Mouse (Mus musculus) forebrain, embryonic 16.5 days (tissue): ENCODE data around the gene Stx8. TPM values are rescaled to one million over a fixed set of nuclear protein-coding genes. Genes with fewer than 3 reads are reported as not detected.

Experiments
- ATAC-seq: fragments of 200-750 bp; cut with Nextera tagmentation; 2 replicates; pipeline ENCODE4 v1.8.0; 2017; ENCODE audit warnings: mild to moderate bottlenecking, moderate library complexity
- H3K27ac ChIP-seq: fragments of 300-500 bp; sonication (generic); 2 replicates; pipeline ENCODE4 v1.5.1; 2014; ENCODE audit warnings: low read length, control low read depth
- H3K27me3 ChIP-seq: fragments of 300-500 bp; sonication (generic); replicated peaks from 2 replicates; pipeline ENCODE4 v1.6.1; 2014; ENCODE audit warnings: low read length; ENCODE audit not compliant: control insufficient read depth, insufficient read depth
- H3K36me3 ChIP-seq: fragments of 300-500 bp; sonication (generic); 2 replicates; pipeline ENCODE4 v1.6.1; 2014; ENCODE audit not compliant: control insufficient read depth, insufficient read depth
- H3K4me1 ChIP-seq: fragments of 300-500 bp; sonication (generic); replicated peaks from 2 replicates; pipeline ENCODE4 v1.6.1; 2014; ENCODE audit warnings: low read length; ENCODE audit not compliant: control insufficient read depth, insufficient read depth
- H3K4me2 ChIP-seq: fragments of 300-500 bp; sonication (generic); 2 replicates; pipeline ENCODE4 v1.6.1; 2014; ENCODE audit warnings: mild to moderate bottlenecking, low read length, control low read depth
- H3K4me3 ChIP-seq: fragments of 300-500 bp; sonication (generic); replicated peaks from 2 replicates; pipeline ENCODE4 v1.5.1; 2014; ENCODE audit warnings: mild to moderate bottlenecking, low read length, control low read depth
- H3K9ac ChIP-seq: fragments of 300-500 bp; sonication (generic); replicated peaks from 2 replicates; pipeline ENCODE4 v1.6.1; 2014; ENCODE audit warnings: low read depth, low read length, control low read depth
- H3K9me3 ChIP-seq: fragments of 300-500 bp; sonication (generic); 2 replicates; pipeline ENCODE4 v1.6.1; 2016; ENCODE audit warnings: low read length; ENCODE audit not compliant: control insufficient read depth
- WGBS: fragments of 180-500 bp; shearing (Covaris S2); extraction: QIAGEN DNeasy Blood & Tissue Kit; methylation state at CpG from one replicate; pipeline ENCODE4 v1.1.7; 2014; 5-methylcytosine and 5-hydroxymethylcytosine counted together
- polyA plus RNA-seq: library from polyadenylated mRNA; unstranded; fragments of >200 nt; fragmentation: Nextera tagmentation; extraction: Ambion mirVana; gene quantifications from 2 replicates; pipeline ENCODE4 v1.2.1, GENCODE M21; 2015

Stx8 gene
- polyA plus RNA-seq, 1 experiment from 2014 or later: 68.2 TPM

DNA sequence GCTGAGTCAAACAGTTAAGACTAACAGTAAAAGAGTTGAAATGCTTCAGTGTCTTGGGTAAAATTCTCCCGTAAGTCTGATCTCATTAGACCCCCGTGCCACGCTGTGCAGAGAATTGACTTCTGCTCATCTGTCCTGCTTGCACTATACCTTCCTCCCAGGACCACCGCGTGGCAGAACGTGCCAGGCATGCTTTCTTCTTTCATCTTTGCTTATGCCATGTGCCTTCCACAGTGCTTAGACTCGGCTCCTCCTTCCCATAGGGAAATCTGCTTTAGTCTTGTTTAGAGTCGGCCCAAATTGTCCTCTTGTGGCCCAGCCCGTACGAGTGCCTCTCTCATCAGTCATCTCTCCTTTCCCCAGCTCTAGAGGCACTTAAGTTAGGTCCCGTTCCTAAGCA is 1.8 kb downstream of the Stx8 start:
- Histone ChIP-seq H3K4me2 (no peak overlapping the region), H3K27ac (no peak overlapping the region), H3K27me3 (no peaks in the 10 kb centered on the region), H3K4me1 (peaks cover 19% of the 10 kb centered on the region), H3K9ac (no peak overlapping the region), H3K9me3 (no peaks in the 10 kb centered on the region), H3K36me3 (no peaks in the 10 kb centered on the region), H3K4me3 (no peak overlapping the region)
- ATAC-seq: no peak
- 68% methylated on average over 11 of the region's 11 CpGs for WGBS

DNA sequence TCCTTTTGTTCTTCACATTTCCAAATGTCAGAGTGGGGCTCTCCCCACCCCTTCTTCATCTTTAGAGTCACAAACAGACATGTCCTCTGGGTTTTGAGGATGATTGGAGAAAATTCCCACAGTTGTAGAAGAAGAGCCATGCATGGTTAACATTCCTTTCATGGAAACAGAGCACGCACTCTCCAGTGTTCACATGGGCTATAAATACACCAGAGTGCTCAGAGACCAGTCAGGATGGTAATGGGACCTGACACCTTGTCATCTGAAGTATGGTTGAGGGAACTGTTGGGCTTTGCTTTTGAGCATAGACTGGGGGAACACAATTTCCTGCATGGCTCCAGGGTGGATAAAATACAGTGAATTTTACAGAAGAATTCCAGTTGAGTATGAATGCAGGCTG is 6.6 kb downstream of the Stx8 start:
- no peak for ATAC-seq
- H3K9me3 ChIP-seq: no peaks in the 10 kb centered on the region
- no peak overlapping the region for H3K27ac ChIP-seq
- H3K9ac ChIP-seq: no peak overlapping the region
- no peaks in the 10 kb centered on the region for H3K36me3 ChIP-seq
- H3K4me1 ChIP-seq: peaks cover under 1% of the 10 kb centered on the region; the same call in 1 of the 2 replicates
- no peak overlapping the region for H3K4me2 ChIP-seq
- H3K4me3 ChIP-seq: no peak overlapping the region
- 87% methylated on average over 1 of the region's 1 CpGs for WGBS
- no peaks in the 10 kb centered on the region for H3K27me3 ChIP-seq

DNA sequence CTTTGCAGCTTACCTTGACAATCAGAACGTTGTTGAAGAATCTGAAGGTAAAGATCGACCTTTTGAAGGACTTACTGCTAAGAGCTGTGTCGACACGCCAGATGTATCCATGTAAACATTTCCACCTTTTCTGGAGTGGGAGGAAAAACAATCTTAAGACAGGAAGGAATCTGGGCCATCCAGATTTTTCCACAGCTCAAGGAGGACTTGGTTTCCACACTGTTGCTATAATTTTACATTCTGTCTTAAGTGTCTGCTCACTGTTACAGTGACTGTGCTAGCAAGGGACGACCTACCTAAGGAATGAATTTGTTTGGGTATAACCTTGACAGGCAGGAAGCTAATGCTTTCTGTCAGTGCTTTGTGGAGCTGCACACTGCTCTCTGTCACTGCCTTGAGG is 7.2 kb downstream of the Stx8 start:
- H3K4me2 ChIP-seq: no peak overlapping the region
- H3K4me3 ChIP-seq: no peak overlapping the region
- no peaks in the 10 kb centered on the region for H3K4me1 ChIP-seq
- no peak for ATAC-seq
- H3K9ac ChIP-seq: no peak overlapping the region
- no peaks in the 10 kb centered on the region for H3K27me3 ChIP-seq
- H3K27ac ChIP-seq: no peak overlapping the region
- no peaks in the 10 kb centered on the region for H3K9me3 ChIP-seq
- no peaks in the 10 kb centered on the region for H3K36me3 ChIP-seq
- WGBS: 92% methylated on average over 5 of the region's 5 CpGs

DNA sequence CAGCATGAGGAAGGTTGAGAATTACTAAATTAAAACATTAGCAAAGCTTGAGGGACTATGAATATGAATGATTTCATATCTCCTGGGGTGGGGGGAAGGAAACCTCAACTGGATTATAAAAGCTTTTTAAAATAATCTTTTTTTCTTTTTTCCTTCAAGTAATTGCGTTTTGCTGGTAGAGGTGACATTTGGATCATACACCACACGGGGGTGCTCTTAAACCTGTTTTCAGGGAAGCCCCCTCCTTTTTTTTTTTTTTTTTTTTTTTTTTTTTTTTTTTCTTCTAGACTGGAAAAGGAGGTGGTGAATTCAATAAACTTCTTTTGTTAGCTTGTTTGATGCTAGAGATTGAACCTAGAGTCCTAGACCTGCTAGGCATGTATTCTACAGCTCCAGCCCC is 9.3 kb downstream of the Stx8 start:
- no peak overlapping the region for H3K27ac ChIP-seq
- 0% methylated on average over 2 of the region's 2 CpGs for WGBS
- H3K9ac ChIP-seq: no peak overlapping the region
- no peaks in the 10 kb centered on the region for H3K4me1 ChIP-seq
- H3K9me3 ChIP-seq: no peaks in the 10 kb centered on the region
- no peak overlapping the region for H3K4me3 ChIP-seq
- no peak for ATAC-seq
- H3K36me3 ChIP-seq: no peaks in the 10 kb centered on the region
- no peaks in the 10 kb centered on the region for H3K27me3 ChIP-seq
- no peak overlapping the region for H3K4me2 ChIP-seq

DNA sequence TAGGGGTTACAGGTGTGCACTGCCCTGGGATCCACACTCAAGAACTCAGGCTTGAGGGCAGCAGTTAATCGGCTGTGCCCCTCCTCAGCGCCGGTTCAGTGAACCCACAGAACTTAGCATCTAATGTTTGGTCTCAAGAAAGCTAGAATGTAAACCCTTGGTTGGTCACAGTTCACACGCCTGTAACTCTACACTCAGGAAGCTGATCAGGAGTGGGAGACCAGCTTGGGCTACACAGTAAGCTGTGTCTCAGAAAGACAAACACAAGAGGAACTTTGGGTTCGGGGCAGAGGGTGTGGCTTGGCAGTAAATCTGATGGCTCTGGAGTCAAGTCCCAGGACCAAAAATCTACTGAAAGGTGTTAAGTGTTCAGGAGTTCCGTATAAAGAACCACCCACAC is 17.6 kb downstream of the Stx8 start:
- Histone ChIP-seq H3K4me1 (no peaks in the 10 kb centered on the region), H3K9ac (no peak overlapping the region), H3K4me2 (no peak overlapping the region), H3K9me3 (no peaks in the 10 kb centered on the region), H3K27me3 (no peaks in the 10 kb centered on the region), H3K36me3 (no peaks in the 10 kb centered on the region), H3K4me3 (no peak overlapping the region), H3K27ac (no peak overlapping the region)
- no peak for ATAC-seq
- WGBS: 93% methylated on average over 6 of the region's 6 CpGs

DNA sequence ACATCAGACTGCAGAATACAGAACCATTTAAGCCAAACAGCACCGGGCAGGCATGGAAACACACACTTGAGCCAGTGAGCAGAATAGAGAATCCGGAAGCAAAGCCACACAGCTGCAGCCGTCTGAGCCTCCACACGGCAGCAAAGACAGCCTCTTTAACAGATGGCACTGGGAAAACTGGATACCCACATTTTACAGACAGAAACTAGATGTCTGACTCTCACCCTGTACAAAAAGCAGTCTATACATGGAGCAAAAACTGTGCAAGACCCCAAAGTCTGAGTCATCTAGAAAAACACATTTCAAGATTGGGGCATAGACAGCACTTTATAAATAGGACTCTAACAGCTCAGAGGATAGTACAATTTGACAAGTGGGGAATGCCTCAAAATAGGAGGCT is 25.2 kb downstream of the Stx8 start:
- Histone ChIP-seq H3K27ac (no peak overlapping the region), H3K4me2 (no peak overlapping the region), H3K4me1 (no peaks in the 10 kb centered on the region; the same call in 1 of the 2 replicates), H3K9me3 (no peaks in the 10 kb centered on the region), H3K27me3 (no peaks in the 10 kb centered on the region), H3K9ac (no peak overlapping the region), H3K4me3 (no peak overlapping the region), H3K36me3 (no peaks in the 10 kb centered on the region)
- WGBS: 72% methylated on average over 4 of the region's 4 CpGs
- ATAC-seq: peak; percentile 33; the same call in 1 of the 2 replicates

DNA sequence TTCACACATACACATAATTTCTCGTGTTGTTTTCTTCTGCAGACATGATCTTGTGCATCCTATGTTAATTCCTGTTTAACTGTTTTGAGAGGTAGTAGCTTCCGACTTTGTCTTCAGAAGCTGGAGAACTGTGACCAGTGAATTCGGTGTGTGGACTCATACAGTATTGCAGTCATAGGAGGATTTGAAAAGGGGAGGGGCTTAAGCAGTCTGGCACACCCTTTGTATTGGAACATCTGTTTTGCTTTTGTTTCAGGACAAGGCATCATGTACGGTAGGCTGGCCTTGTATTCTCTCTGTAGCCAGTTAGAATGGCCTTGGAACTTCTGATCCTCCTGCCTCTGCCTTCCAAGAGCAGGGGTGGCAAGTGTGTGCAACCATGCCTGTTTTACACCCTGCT is 30.0 kb downstream of the Stx8 start:
- Histone ChIP-seq H3K9me3 (no peaks in the 10 kb centered on the region), H3K4me2 (no peak overlapping the region), H3K27ac (no peak overlapping the region), H3K9ac (no peak overlapping the region), H3K36me3 (no peaks in the 10 kb centered on the region), H3K4me1 (no peaks in the 10 kb centered on the region; the same call in 1 of the 2 replicates), H3K4me3 (no peak overlapping the region), H3K27me3 (no peaks in the 10 kb centered on the region)
- no peak for ATAC-seq
- 73% methylated on average over 4 of the region's 4 CpGs for WGBS

DNA sequence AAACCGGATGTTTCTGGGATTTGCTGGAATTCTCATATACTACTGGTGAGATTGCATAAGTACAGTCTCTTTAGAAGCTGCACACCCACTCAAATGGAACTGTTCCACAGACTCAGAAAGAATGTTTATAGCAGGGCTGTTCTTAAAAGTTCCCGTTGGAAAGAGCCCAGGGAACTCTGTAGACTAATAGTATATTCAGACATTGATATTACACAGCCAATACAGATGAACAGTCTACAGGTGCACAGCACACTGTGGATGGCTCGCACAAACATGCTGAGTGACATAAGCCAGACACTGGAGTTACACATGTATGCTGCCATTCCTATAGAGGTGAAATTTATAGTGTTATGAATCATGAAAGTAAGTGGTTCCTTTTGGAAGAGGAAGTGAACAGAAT is 32.9 kb downstream of the Stx8 start:
- 92% methylated on average over 3 of the region's 3 CpGs for WGBS
- no peak overlapping the region for H3K4me2 ChIP-seq
- no peak for ATAC-seq
- no peaks in the 10 kb centered on the region for H3K27me3 ChIP-seq
- H3K9me3 ChIP-seq: no peaks in the 10 kb centered on the region
- H3K36me3 ChIP-seq: no peaks in the 10 kb centered on the region
- no peak overlapping the region for H3K4me3 ChIP-seq
- H3K4me1 ChIP-seq: no peaks in the 10 kb centered on the region
- H3K27ac ChIP-seq: no peak overlapping the region
- H3K9ac ChIP-seq: no peak overlapping the region

DNA sequence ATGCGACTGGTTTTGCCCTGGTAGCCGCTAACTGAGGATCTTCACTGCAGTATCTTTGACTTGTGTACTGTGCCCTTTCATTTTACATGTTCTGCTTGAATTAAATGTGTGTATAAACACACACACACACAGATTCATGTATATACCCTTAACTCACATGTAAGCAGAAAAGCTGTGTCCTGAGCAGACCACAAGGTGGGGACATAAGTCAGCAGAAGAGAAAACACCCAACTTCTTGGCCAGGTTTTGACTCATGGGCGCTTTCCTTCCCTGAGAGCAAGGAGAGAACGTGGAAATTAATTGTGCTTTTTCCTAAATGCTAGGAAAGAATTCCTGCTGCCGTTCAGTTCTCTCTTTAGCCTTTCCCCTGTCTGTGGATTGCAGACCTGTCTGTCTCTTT is 33.6 kb downstream of the Stx8 start:
- Histone ChIP-seq H3K4me3 (no peak overlapping the region), H3K9me3 (no peaks in the 10 kb centered on the region), H3K9ac (no peak overlapping the region), H3K4me2 (no peak overlapping the region), H3K27me3 (no peaks in the 10 kb centered on the region), H3K27ac (no peak overlapping the region), H3K4me1 (no peaks in the 10 kb centered on the region), H3K36me3 (no peaks in the 10 kb centered on the region)
- 70% methylated on average over 5 of the region's 5 CpGs for WGBS
- ATAC-seq: no peak

DNA sequence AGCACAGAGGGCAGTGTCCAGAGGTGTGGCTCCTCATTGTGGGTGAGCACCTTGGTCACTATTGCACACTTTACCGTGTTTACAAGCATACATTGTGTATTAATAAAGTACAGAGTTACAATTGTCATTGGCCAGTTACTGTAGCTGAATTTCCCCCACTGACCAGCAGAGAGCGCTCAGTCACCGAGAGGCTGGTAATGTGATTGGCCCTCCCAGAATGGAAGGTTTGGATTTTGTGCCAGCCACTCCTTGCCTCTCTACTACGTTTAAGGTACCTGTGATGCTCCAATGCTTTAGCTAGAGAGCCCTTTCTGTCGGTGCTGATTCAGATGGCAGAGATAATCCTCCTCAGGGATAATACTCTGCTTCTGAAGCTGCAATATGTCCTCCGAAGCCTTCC is 38.2 kb downstream of the Stx8 start:
- H3K9ac ChIP-seq: no peak overlapping the region
- no peak for ATAC-seq
- WGBS: 17% methylated on average over 6 of the region's 6 CpGs

More for the DNA sequence above, 38.2 kb downstream of the Stx8 start:
- no peaks in the 10 kb centered on the region for H3K4me1 ChIP-seq
- no peak overlapping the region for H3K4me2 ChIP-seq
- H3K4me3 ChIP-seq: no peak overlapping the region
- H3K36me3 ChIP-seq: no peaks in the 10 kb centered on the region
- H3K27ac ChIP-seq: no peak overlapping the region
- H3K9me3 ChIP-seq: no peaks in the 10 kb centered on the region
- H3K27me3 ChIP-seq: no peaks in the 10 kb centered on the region
